Mouse (Mus musculus): ENCODE measurements around the gene Gm20826. TPM values are rescaled to one million over a fixed set of nuclear protein-coding genes. Genes with fewer than 3 reads are reported as not detected.
"Not testable (repeated sequence)": the region's sequence is repeated elsewhere in the genome, so short reads cannot be mapped to it uniquely, and the experiment has no call there.

Gm20826 gene
- total RNA-seq (2021): not detected
- long read RNA-seq, experiment 1: 0 reads
- long read RNA-seq, experiment 2: 0 reads

DNA sequence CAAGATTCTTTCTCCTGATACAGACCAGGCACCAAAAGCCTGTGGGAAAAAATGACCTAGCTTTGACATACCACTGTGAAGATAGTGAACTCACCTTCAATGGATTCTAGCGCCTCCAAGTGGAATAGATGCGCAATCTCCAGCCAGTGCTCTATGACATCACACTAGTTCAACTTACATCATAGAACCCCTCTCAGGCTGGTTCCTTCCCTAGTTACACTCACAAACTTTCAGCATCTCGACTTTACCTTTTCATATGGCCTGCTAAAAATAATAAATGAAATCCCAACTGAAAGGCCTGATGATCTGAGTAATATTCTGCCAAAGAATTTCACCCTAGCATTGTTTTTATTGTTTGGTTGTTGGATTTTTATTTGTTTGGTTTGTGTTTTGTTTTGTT lies at the start of gene Gm20826:
TSS of gene Gm20826 (minus strand) at position 101 of the 400 bp plus-strand sequence.
- intact Hi-C loops (cut with DNase I); DNase-seq: not testable (repeated sequence)

Other genes with a start within 250 kb of the Gm20826 start
- gene Gm21788, start 233.5 kb downstream of the Gm20826 start, total RNA-seq (2021): not detected
- not detected for gene Gm28576, start 84.5 kb upstream of the Gm20826 start, total RNA-seq (2021)

Measured in heart, postnatal 14 days (tissue).